Mouse (Mus musculus) neural tube, embryonic 13.5 days (tissue): ENCODE results near the gene Paics. TPM values are rescaled to one million over a fixed set of nuclear protein-coding genes. Genes with fewer than 3 reads are reported as not detected.

Experiments
- polyA plus RNA-seq: library from polyadenylated mRNA; unstranded; fragments of >200 nt; fragmentation: Nextera tagmentation; extraction: Ambion mirVana; gene quantifications from 2 replicates; pipeline ENCODE4 v1.2.1, GENCODE M21; 2015

Paics gene
- polyA plus RNA-seq, 1 experiment from 2014 or later: 178 TPM

Other genes starting within 250 kb of the Paics start
- 18.3 and 21.6 TPM in 2 replicates for gene Aasdh, start 45.8 kb upstream of the Paics start, polyA plus RNA-seq
- gene Ppat, start 271 bp downstream of the Paics start, polyA plus RNA-seq: 12.9 and 16.9 TPM in 2 replicates
- 84.6 and 89.7 TPM in 2 replicates for gene Srp72, start 23.4 kb downstream of the Paics start, polyA plus RNA-seq
- not detected in 2 replicates for gene Arl9, start 52.7 kb downstream of the Paics start, polyA plus RNA-seq
- gene Thegl, start 64.7 kb downstream of the Paics start, polyA plus RNA-seq: 0.18 and 1.1 TPM in 2 replicates
- 8.8 and 9.2 TPM in 2 replicates for gene Hopx, start 163.8 kb downstream of the Paics start, polyA plus RNA-seq